Mouse (Mus musculus) kidney, embryonic 16.5 days (tissue): ENCODE data around the gene Cnot4. TPM values are rescaled to one million over a fixed set of nuclear protein-coding genes. Genes with fewer than 3 reads are reported as not detected.

Source experiments
- ATAC-seq: fragments of 200-750 bp; cut with Nextera tagmentation; 2 replicates; pipeline ENCODE4 v1.8.0; 2017; ENCODE audit warnings: moderate TSS enrichment; ENCODE audit not compliant: low FRiP score, low TSS enrichment
- H3K27ac ChIP-seq: fragments of 300-500 bp; sonication (generic); 2 replicates; pipeline ENCODE4 v1.5.1; 2014; ENCODE audit warnings: low read length
- H3K27me3 ChIP-seq: fragments of 300-500 bp; sonication (generic); 2 replicates; pipeline ENCODE4 v1.6.1; 2014; ENCODE audit warnings: low read length, control low read depth, mixed read lengths; ENCODE audit not compliant: insufficient read depth
- H3K36me3 ChIP-seq: fragments of 300-500 bp; sonication (generic); 2 replicates; pipeline ENCODE4 v1.6.1; 2014; ENCODE audit warnings: low read length, control low read depth, mixed read lengths; ENCODE audit not compliant: insufficient read depth
- H3K4me1 ChIP-seq: fragments of 300-500 bp; sonication (generic); 2 replicates; pipeline ENCODE4 v1.6.1; 2014; ENCODE audit warnings: low read length, control low read depth, mixed read lengths; ENCODE audit not compliant: insufficient read depth
- H3K4me2 ChIP-seq: fragments of 300-500 bp; sonication (generic); replicated peaks from 2 replicates; pipeline ENCODE4 v1.6.1; 2014; ENCODE audit warnings: low read depth, low read length
- H3K4me3 ChIP-seq: fragments of 300-500 bp; sonication (generic); 2 replicates; pipeline ENCODE4 v1.5.1; 2014; ENCODE audit warnings: mild to moderate bottlenecking, low read length
- H3K9ac ChIP-seq: fragments of 300-500 bp; sonication (generic); replicated peaks from 2 replicates; pipeline ENCODE4 v1.6.1; 2014; ENCODE audit warnings: low read length
- H3K9me3 ChIP-seq: fragments of 300-500 bp; sonication (generic); 2 replicates; pipeline ENCODE4 v1.6.1; 2016; ENCODE audit warnings: low read length, control low read depth
- WGBS: fragments of 180-500 bp; shearing (Covaris S2); extraction: QIAGEN DNeasy Blood & Tissue Kit; methylation state at CpG from one replicate; pipeline ENCODE4 v1.1.7; 2014; 5-methylcytosine and 5-hydroxymethylcytosine counted together
- polyA plus RNA-seq: library from polyadenylated mRNA; unstranded; fragments of >200 nt; fragmentation: Nextera tagmentation; extraction: Ambion mirVana; gene quantifications from 2 replicates; pipeline ENCODE4 v1.2.1, GENCODE M21; 2015

The Cnot4 gene
- polyA plus RNA-seq, 1 experiment from 2014 or later: 23.1 TPM

DNA sequence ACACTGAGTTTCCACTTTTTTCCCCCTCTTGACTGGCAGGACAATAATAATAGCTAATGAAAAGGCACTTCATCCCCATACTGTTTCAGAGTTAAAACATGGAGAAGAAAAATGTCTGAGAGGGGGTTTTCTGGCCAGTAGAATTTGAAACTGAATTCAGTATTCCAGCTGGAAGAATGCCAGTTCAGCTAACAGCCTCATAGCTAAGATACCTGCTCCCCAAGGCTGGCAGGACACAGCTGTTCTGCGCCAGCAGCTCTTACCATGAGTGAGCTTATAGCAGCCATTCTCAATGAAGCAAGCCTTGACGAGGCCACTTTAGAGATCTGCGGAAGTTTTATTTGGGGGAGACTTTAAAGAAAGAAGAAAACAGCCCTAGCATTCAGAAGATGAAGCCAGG, 62.3 kb downstream of the Cnot4 start:
- H3K27me3 ChIP-seq: no peaks in the 10 kb centered on the region
- no peak for ATAC-seq
- H3K4me1 ChIP-seq: no peaks in the 10 kb centered on the region
- H3K9me3 ChIP-seq: no peaks in the 10 kb centered on the region
- WGBS: 82% methylated on average over 3 of the region's 3 CpGs
- H3K9ac ChIP-seq: no peak overlapping the region
- no peak overlapping the region for H3K27ac ChIP-seq
- H3K4me3 ChIP-seq: no peak overlapping the region
- peaks cover 21% of the 10 kb centered on the region for H3K36me3 ChIP-seq
- no peak overlapping the region for H3K4me2 ChIP-seq

DNA sequence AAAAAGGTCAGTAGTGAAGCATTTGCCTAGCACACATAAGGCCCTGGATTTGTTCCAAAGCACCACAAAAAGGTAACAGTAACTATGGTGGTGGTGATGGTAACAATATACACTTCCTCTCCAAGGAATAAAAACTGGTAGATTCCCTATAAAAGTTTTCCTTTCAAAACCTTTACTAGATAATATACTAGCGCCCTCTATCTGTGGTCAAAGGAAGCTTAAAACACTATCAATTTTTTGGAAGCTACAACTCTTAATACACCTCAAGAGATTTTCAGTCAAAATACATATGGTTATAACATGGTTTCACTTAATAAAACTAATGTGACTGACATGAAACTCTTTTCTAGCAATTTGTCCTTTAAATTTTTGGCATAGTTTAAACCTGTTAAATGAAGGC, 71.1 kb downstream of the Cnot4 start:
- H3K36me3 ChIP-seq: peaks cover 19% of the 10 kb centered on the region
- no peak overlapping the region for H3K4me3 ChIP-seq
- H3K4me1 ChIP-seq: no peaks in the 10 kb centered on the region
- H3K27me3 ChIP-seq: no peaks in the 10 kb centered on the region
- no peaks in the 10 kb centered on the region for H3K9me3 ChIP-seq
- ATAC-seq: no peak
- 26% methylated on average over 1 of the region's 1 CpGs for whole genome bisulfite sequencing
- H3K9ac ChIP-seq: no peak overlapping the region
- no peak overlapping the region for H3K27ac ChIP-seq
- no peak overlapping the region for H3K4me2 ChIP-seq

DNA sequence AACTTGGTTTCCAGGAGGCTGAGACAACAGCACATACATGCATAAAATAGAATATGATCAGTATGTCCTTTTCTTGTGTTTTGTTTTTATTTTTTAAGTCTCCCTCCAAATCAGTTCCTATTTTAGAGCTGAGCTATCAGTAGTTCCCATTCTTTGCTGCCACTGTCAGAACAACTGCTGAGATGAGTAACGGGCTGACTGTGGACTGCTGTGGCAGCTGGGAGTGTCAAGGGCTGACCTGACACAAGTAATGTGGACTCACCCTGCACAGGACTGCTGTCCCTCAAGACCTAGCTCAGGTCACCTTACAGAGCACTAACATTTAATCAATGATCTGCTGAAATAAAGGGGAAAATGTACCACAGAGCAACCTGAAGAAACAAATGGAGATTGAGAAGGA, 90.4 kb downstream of the Cnot4 start:
- WGBS: 80% methylated on average over 1 of the region's 1 CpGs
- Histone ChIP-seq H3K4me3 (no peak overlapping the region), H3K9me3 (no peaks in the 10 kb centered on the region), H3K36me3 (no peaks in the 10 kb centered on the region), H3K4me1 (no peaks in the 10 kb centered on the region), H3K4me2 (no peak overlapping the region), H3K27ac (no peak overlapping the region), H3K27me3 (no peaks in the 10 kb centered on the region), H3K9ac (no peak overlapping the region)
- ATAC-seq: no peak

DNA sequence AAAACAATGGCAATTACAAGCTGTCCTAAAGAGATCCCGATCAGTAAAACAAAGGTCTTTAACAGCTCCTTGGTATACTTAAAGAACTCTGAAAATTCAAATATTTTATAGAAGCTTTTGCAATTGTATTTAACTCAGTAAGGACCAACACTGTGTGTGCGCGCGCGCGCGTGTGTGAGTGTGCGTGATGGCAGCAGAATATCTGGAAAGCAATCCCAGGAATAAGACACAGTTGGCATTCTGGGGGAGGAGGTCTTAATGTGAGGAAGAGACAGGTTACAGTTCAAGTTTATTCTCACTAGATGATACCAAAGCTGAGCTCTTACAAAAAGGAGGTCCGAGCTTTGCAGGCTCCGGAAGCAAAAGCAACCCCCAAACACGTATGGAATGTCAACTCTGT, 100.2 kb downstream of the Cnot4 start:
- H3K9ac ChIP-seq: no peak overlapping the region
- no peak for ATAC-seq
- no peak overlapping the region for H3K4me2 ChIP-seq
- H3K27ac ChIP-seq: no peak overlapping the region
- H3K4me3 ChIP-seq: no peak overlapping the region
- no peaks in the 10 kb centered on the region for H3K9me3 ChIP-seq
- no peaks in the 10 kb centered on the region for H3K36me3 ChIP-seq
- H3K27me3 ChIP-seq: no peaks in the 10 kb centered on the region
- no peaks in the 10 kb centered on the region for H3K4me1 ChIP-seq
- 94% methylated on average over 11 of the region's 11 CpGs for WGBS

- Histone ChIP-seq H3K36me3 (no peaks in the 10 kb centered on the region), H3K4me1 (no peaks in the 10 kb centered on the region), H3K4me2 (no peak overlapping the region), H3K9me3 (no peaks in the 10 kb centered on the region), H3K4me3 (no peak overlapping the region), H3K27ac (no peak overlapping the region), H3K9ac (no peak overlapping the region), H3K27me3 (no peaks in the 10 kb centered on the region)
- ATAC-seq: no peak
- 82% methylated on average over 2 of the region's 2 CpGs for WGBS
Measured at GRCm38 (mm10) chr6:35032704-35033103, 100.8 kb downstream of the Cnot4 start.

DNA sequence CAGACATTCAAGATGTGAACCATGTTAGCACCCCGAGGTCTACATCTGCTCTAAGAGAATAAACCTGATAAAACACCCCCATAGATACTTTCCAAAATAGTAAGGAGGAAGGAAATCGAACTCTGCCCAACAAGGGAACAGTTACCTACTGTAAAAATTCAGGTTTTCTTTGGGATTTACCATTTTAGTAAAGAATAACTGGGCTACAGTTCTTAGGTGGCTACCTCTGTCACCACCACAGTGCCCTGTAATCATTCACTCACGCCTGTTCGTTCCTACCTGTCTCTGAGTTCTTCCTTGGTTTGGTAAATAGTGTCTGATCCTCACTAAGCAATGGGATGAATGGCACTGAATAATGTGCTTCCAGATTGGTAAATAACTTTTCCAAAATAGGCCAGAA, 102.7 kb downstream of the Cnot4 start:
- 94% methylated on average over 4 of the region's 4 CpGs for WGBS
- H3K9ac ChIP-seq: no peak overlapping the region

GRCm38 (mm10) chr6:35030226-35030625, 103.3 kb downstream of the Cnot4 start:
- Histone ChIP-seq H3K9me3 (no peaks in the 10 kb centered on the region), H3K9ac (no peak overlapping the region), H3K4me2 (no peak overlapping the region), H3K4me1 (no peaks in the 10 kb centered on the region), H3K27ac (no peak overlapping the region), H3K27me3 (no peaks in the 10 kb centered on the region), H3K4me3 (no peak overlapping the region), H3K36me3 (no peaks in the 10 kb centered on the region)
- ATAC-seq: no peak
- 88% methylated on average over 6 of the region's 6 CpGs for WGBS

More for the DNA sequence above, 102.7 kb downstream of the Cnot4 start:
- H3K4me2 ChIP-seq: no peak overlapping the region
- H3K9me3 ChIP-seq: no peaks in the 10 kb centered on the region
- no peaks in the 10 kb centered on the region for H3K36me3 ChIP-seq
- H3K4me3 ChIP-seq: no peak overlapping the region
- H3K27me3 ChIP-seq: no peaks in the 10 kb centered on the region
- no peaks in the 10 kb centered on the region for H3K4me1 ChIP-seq
- no peak overlapping the region for H3K27ac ChIP-seq
- ATAC-seq: no peak

DNA sequence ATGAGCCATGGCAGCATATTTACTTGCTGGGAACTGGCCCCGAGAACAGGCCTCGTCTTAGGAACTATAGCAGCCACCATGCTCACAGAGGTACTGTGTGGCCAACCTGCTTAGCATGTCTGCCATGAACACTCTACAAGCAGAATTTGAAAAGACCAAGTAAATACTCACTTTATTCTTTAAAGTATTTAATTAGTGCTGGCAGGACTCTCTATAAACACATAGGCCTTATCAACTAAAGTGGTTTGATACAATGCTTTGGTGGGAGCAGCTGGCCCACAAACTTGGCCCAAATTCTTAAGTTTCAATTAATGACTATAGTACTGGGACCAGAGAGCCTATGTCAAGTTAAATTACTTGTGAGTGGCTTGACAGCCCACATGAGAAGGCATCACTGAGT, 105.5 kb downstream of the Cnot4 start:
- no peak overlapping the region for H3K27ac ChIP-seq
- ATAC-seq: no peak
- WGBS: 94% methylated on average over 2 of the region's 2 CpGs
- H3K36me3 ChIP-seq: peaks cover 1% of the 10 kb centered on the region
- H3K27me3 ChIP-seq: no peaks in the 10 kb centered on the region
- H3K4me2 ChIP-seq: no peak overlapping the region
- H3K9me3 ChIP-seq: no peaks in the 10 kb centered on the region
- no peak overlapping the region for H3K4me3 ChIP-seq
- H3K4me1 ChIP-seq: no peaks in the 10 kb centered on the region
- H3K9ac ChIP-seq: no peak overlapping the region

- WGBS: 79% methylated on average over 6 of the region's 6 CpGs
- H3K36me3 ChIP-seq: peaks cover 6% of the 10 kb centered on the region
Measured at GRCm38 (mm10) chr6:35027257-35027656, 106.3 kb downstream of the Cnot4 start.

DNA sequence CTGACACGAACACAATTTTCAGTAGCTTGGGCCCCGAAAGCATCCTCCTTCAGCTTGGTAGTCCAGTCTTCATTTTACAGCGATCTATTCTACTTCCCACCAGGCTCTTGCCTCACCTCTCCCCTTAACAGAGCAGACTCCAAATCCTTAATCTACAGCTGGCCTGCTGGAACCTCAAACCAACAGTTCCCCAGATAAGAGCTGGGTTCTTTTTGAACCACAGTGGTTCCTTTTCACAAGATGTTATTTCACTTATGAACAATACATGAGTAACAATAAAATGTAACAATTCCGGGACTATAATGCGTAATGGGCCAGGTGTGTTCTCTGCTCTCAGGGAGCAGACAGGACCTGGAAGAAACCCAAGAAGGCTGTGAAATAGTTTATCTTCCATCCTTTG, 116.9 kb downstream of the Cnot4 start:
- Histone ChIP-seq H3K27ac (no peak overlapping the region), H3K4me1 (no peaks in the 10 kb centered on the region), H3K9me3 (no peaks in the 10 kb centered on the region), H3K36me3 (peaks cover 2% of the 10 kb centered on the region; the same call in 1 of the 2 replicates), H3K4me2 (no peak overlapping the region), H3K4me3 (no peak overlapping the region), H3K9ac (no peak overlapping the region), H3K27me3 (no peaks in the 10 kb centered on the region)
- no peak for ATAC-seq
- WGBS: 99% methylated on average over 5 of the region's 5 CpGs

More at GRCm38 (mm10) chr6:35027257-35027656, 106.3 kb downstream of the Cnot4 start:
- Histone ChIP-seq H3K4me2 (no peak overlapping the region), H3K4me1 (no peaks in the 10 kb centered on the region), H3K4me3 (no peak overlapping the region), H3K9me3 (no peaks in the 10 kb centered on the region), H3K9ac (no peak overlapping the region), H3K27ac (no peak overlapping the region), H3K27me3 (no peaks in the 10 kb centered on the region)
- ATAC-seq: no peak

GRCm38 (mm10) chr6:35011953-35012352, 121.6 kb downstream of the Cnot4 start:
- H3K4me2 ChIP-seq: no peak overlapping the region
- H3K9me3 ChIP-seq: no peaks in the 10 kb centered on the region
- 89% methylated on average over 1 of the region's 1 CpGs for WGBS
- no peak overlapping the region for H3K9ac ChIP-seq
- no peak for ATAC-seq
- no peaks in the 10 kb centered on the region for H3K4me1 ChIP-seq
- H3K4me3 ChIP-seq: no peak overlapping the region
- H3K36me3 ChIP-seq: no peaks in the 10 kb centered on the region; the same call in 1 of the 2 replicates
- no peak overlapping the region for H3K27ac ChIP-seq
- no peaks in the 10 kb centered on the region for H3K27me3 ChIP-seq
